Mouse (Mus musculus): Measurements from ENCODE around the gene Olfr187. TPM values are rescaled to one million over a fixed set of nuclear protein-coding genes. Genes with fewer than 3 reads are reported as not detected.
"Not testable (repeated sequence)": the region's sequence is repeated elsewhere in the genome, so short reads cannot be mapped to it uniquely, and the experiment has no call there.

Olfr187 gene
- not detected in 2 replicates for polyA plus RNA-seq (2015; fragmentation: Nextera tagmentation; extraction: Ambion mirVana)

GRCm38 (mm10) chr16:59039710-59040109, at the start of gene Olfr187:
Gene Olfr187 (minus strand): TSS chr16:59039767.
- H3K36me3 ChIP-seq (ENCODE audit: insufficient read depth, low read length), result no peaks in the 10 kb centered on the region
- H3K9ac ChIP-seq (ENCODE audit: low read depth, low read length), result no peak within 1 kb of the TSS
- no peaks in the 10 kb centered on the region for H3K9me3 ChIP-seq (replicated peaks; ENCODE audit: low read length)
- no peak for TF ChIP-seq CTCF (IDR thresholded peaks at IDR 0.05; ENCODE audit: low read depth)
- H3K4me2 ChIP-seq (ENCODE audit: low read length), result no peak within 1 kb of the TSS
- WGBS, result 78% methylated on average over 7 of the region's 7 CpGs
- DNase-seq (ENCODE audit: low spot score), result no peak
- no peaks in the 10 kb centered on the region for H3K4me1 ChIP-seq (replicated peaks; ENCODE audit: insufficient read depth, low read length)
- no peak within 1 kb of the TSS for H3K27ac ChIP-seq
- ATAC-seq (replicated peaks; ENCODE audit: low FRiP score, low read depth), result no peak
- no peak within 1 kb of the TSS for H3K4me3 ChIP-seq (replicated peaks; ENCODE audit: low read depth, low read length)
- H3K27me3 ChIP-seq (ENCODE audit: insufficient read depth, low read length), result no peaks in the 10 kb centered on the region

GRCm38 (mm10) chr16:59081113-59081512, 41.5 kb upstream of the Olfr187 start:
- DNase-seq (ENCODE audit: low spot score); H3K36me3 ChIP-seq (ENCODE audit: insufficient read depth, low read length); H3K27me3 ChIP-seq (ENCODE audit: insufficient read depth, low read length); H3K4me1 ChIP-seq (replicated peaks; ENCODE audit: insufficient read depth, low read length); ATAC-seq (replicated peaks; ENCODE audit: low FRiP score, low read depth); H3K27ac ChIP-seq; H3K4me2 ChIP-seq (ENCODE audit: low read length); H3K4me3 ChIP-seq (replicated peaks; ENCODE audit: low read depth, low read length); H3K9ac ChIP-seq (ENCODE audit: low read depth, low read length); H3K9me3 ChIP-seq (replicated peaks; ENCODE audit: low read length): not testable (repeated sequence)
- WGBS, result 83% methylated on average over 2 of the region's 2 CpGs

GRCm38 (mm10) chr16:59077905-59078304, 38.3 kb upstream of the Olfr187 start, which contains the start of gene Olfr190:
Gene Olfr190 (minus strand): TSS chr16:59078005.
- 84% methylated on average over 5 of the region's 5 CpGs for WGBS

GRCm38 (mm10) chr16:59073520-59073919, 34.0 kb upstream of the Olfr187 start:
- 76% methylated on average over 1 of the region's 1 CpGs for WGBS
- Histone ChIP-seq H3K27me3 (ENCODE audit: insufficient read depth, low read length) (no peaks in the 10 kb centered on the region), H3K4me2 (ENCODE audit: low read length) (no peak overlapping the region), H3K27ac (no peak overlapping the region), H3K36me3 (ENCODE audit: insufficient read depth, low read length) (no peaks in the 10 kb centered on the region), H3K4me1 (replicated peaks; ENCODE audit: insufficient read depth, low read length) (no peaks in the 10 kb centered on the region), H3K9me3 (replicated peaks; ENCODE audit: low read length) (no peaks in the 10 kb centered on the region), H3K9ac (ENCODE audit: low read depth, low read length) (no peak overlapping the region), H3K4me3 (replicated peaks; ENCODE audit: low read depth, low read length) (no peak overlapping the region)
- no peak for TF ChIP-seq CTCF (IDR thresholded peaks at IDR 0.05; ENCODE audit: low read depth)
- DNase-seq (ENCODE audit: low spot score) (no peak), ATAC-seq (replicated peaks; ENCODE audit: low FRiP score, low read depth) (no peak)

More at GRCm38 (mm10) chr16:59077905-59078304, 38.3 kb upstream of the Olfr187 start, which contains the start of gene Olfr190:
- Histone ChIP-seq H3K27me3 (ENCODE audit: insufficient read depth, low read length) (no peaks in the 10 kb centered on the region), H3K36me3 (ENCODE audit: insufficient read depth, low read length) (no peaks in the 10 kb centered on the region), H3K9ac (ENCODE audit: low read depth, low read length) (no peak within 1 kb of the TSS), H3K4me1 (replicated peaks; ENCODE audit: insufficient read depth, low read length) (no peaks in the 10 kb centered on the region), H3K9me3 (replicated peaks; ENCODE audit: low read length) (no peaks in the 10 kb centered on the region), H3K27ac (no peak within 1 kb of the TSS), H3K4me3 (replicated peaks; ENCODE audit: low read depth, low read length) (no peak within 1 kb of the TSS), H3K4me2 (ENCODE audit: low read length) (no peak within 1 kb of the TSS)
- TF ChIP-seq CTCF (IDR thresholded peaks at IDR 0.05; ENCODE audit: low read depth), result no peak
- ATAC-seq (replicated peaks; ENCODE audit: low FRiP score, low read depth) (no peak), DNase-seq (ENCODE audit: low spot score) (no peak)

- Histone ChIP-seq H3K36me3 (ENCODE audit: insufficient read depth, low read length) (no peaks in the 10 kb centered on the region), H3K27ac (no peak overlapping the region), H3K27me3 (ENCODE audit: insufficient read depth, low read length) (no peaks in the 10 kb centered on the region), H3K9ac (ENCODE audit: low read depth, low read length) (no peak overlapping the region), H3K9me3 (replicated peaks; ENCODE audit: low read length) (no peaks in the 10 kb centered on the region), H3K4me1 (replicated peaks; ENCODE audit: insufficient read depth, low read length) (no peaks in the 10 kb centered on the region), H3K4me2 (ENCODE audit: low read length) (no peak overlapping the region), H3K4me3 (replicated peaks; ENCODE audit: low read depth, low read length) (no peak overlapping the region)
- no peak for TF ChIP-seq CTCF (IDR thresholded peaks at IDR 0.05; ENCODE audit: low read depth)
- ATAC-seq (replicated peaks; ENCODE audit: low FRiP score, low read depth) (no peak), DNase-seq (ENCODE audit: low spot score) (no peak)
Measured at GRCm38 (mm10) chr16:59071755-59072154, 32.2 kb upstream of the Olfr187 start.

GRCm38 (mm10) chr16:59062411-59062810, 22.8 kb upstream of the Olfr187 start:
- H3K27me3 ChIP-seq (ENCODE audit: insufficient read depth, low read length); H3K4me2 ChIP-seq (ENCODE audit: low read length); H3K9me3 ChIP-seq (replicated peaks; ENCODE audit: low read length); ATAC-seq (replicated peaks; ENCODE audit: low FRiP score, low read depth); H3K4me1 ChIP-seq (replicated peaks; ENCODE audit: insufficient read depth, low read length); H3K36me3 ChIP-seq (ENCODE audit: insufficient read depth, low read length); H3K4me3 ChIP-seq (replicated peaks; ENCODE audit: low read depth, low read length); H3K27ac ChIP-seq; DNase-seq (ENCODE audit: low spot score); H3K9ac ChIP-seq (ENCODE audit: low read depth, low read length): not testable (repeated sequence)
- WGBS, result 66% methylated on average over 3 of the region's 3 CpGs

- 87% methylated on average over 2 of the region's 2 CpGs for WGBS
- H3K27ac ChIP-seq; H3K9ac ChIP-seq (ENCODE audit: low read depth, low read length); H3K4me2 ChIP-seq (ENCODE audit: low read length); DNase-seq (ENCODE audit: low spot score); ATAC-seq (replicated peaks; ENCODE audit: low FRiP score, low read depth); H3K9me3 ChIP-seq (replicated peaks; ENCODE audit: low read length); H3K4me1 ChIP-seq (replicated peaks; ENCODE audit: insufficient read depth, low read length); H3K27me3 ChIP-seq (ENCODE audit: insufficient read depth, low read length); H3K36me3 ChIP-seq (ENCODE audit: insufficient read depth, low read length); H3K4me3 ChIP-seq (replicated peaks; ENCODE audit: low read depth, low read length): not testable (repeated sequence)
Measured at GRCm38 (mm10) chr16:59049286-59049685, 9.7 kb upstream of the Olfr187 start.

All from kidney, postnatal 0 days (tissue).